Mouse (Mus musculus) testis, adult 2 months (tissue): Measurements from ENCODE around the gene Plvap.

Experiments used
- CTCF ChIP-seq: fragments of 200-500 bp; IDR thresholded peaks from 2 replicates; pipeline ENCODE4 v1.5.1; 2012; ENCODE audit warnings: low read depth, mild to moderate bottlenecking, inconsistent platforms, low read length, moderate library complexity; ENCODE audit not compliant: control insufficient read depth, insufficient read depth, insufficient replicate concordance
- POLR2A ChIP-seq: fragments of 200-500 bp; IDR thresholded peaks from 2 replicates; pipeline ENCODE4 v1.6.1; 2012; ENCODE audit warnings: low read depth, mild to moderate bottlenecking, inconsistent platforms, low read length, moderate library complexity; ENCODE audit not compliant: control insufficient read depth

- TF ChIP-seq CTCF (no peak), POLR2A (no peak)
These were observed 44.4 kb downstream of the Plvap start for GRCm38 (mm10) chr8:71467201-71467600.
